Mouse (Mus musculus) MEL (cell line): ENCODE results near the gene Arl2bp. TPM values are rescaled to one million over a fixed set of nuclear protein-coding genes. Genes with fewer than 3 reads are reported as not detected.

Experiments
- DNase-seq: peaks from one replicate; pipeline ENCODE4 v3.0.0; 2011; ENCODE audit warnings: low read depth, low spot score
- H3K27ac ChIP-seq: 2 replicates; pipeline ENCODE4 v1.5.1; 2012; ENCODE audit warnings: low read depth, mild to moderate bottlenecking, control low read depth, low read length, moderate library complexity; ENCODE audit not compliant: control insufficient read depth
- H3K27me3 ChIP-seq, 2 experiments: fragments of 150-350 bp in 1 of 2; sonication (generic) in 1 of 2; 2 replicates each; pipeline ENCODE4 v1.6.1; 2012; ENCODE audit warnings: low read length in 2 of 2, mild to moderate bottlenecking in 2 of 2, improper control_type of control experiment in 1 of 2, moderate library complexity in 1 of 2; ENCODE audit not compliant: insufficient read depth in 2 of 2, control insufficient read depth in 1 of 2
- H3K36me3 ChIP-seq, 2 experiments: 2 replicates each; pipeline ENCODE4 v1.6.1; 2012 to 2014; ENCODE audit warnings: low read length in 2 of 2, improper control_type of control experiment in 1 of 2, inconsistent platforms in 1 of 2, mild to moderate bottlenecking in 1 of 2; ENCODE audit not compliant: insufficient read depth in 2 of 2, control insufficient read depth in 1 of 2
- H3K4me1 ChIP-seq, 2 experiments: fragments of 150-350 bp in 1 of 2; sonication (generic) in 1 of 2; 2 replicates each; pipeline ENCODE4 v1.6.1; 2012; ENCODE audit warnings: low read length in 2 of 2, improper control_type of control experiment in 1 of 2, mild to moderate bottlenecking in 1 of 2; ENCODE audit not compliant: insufficient read depth in 2 of 2, control insufficient read depth in 1 of 2
- H3K4me3 ChIP-seq, 2 experiments: fragments of 150-350 bp in 1 of 2; sonication (generic) in 1 of 2; 2 replicates each; pipeline ENCODE4 v1.5.1; 2012; ENCODE audit warnings: low read depth in 2 of 2, low read length in 2 of 2, mild to moderate bottlenecking in 2 of 2, moderate library complexity in 2 of 2, control low read depth in 1 of 2, improper control_type of control experiment in 1 of 2; ENCODE audit not compliant: control insufficient read depth in 1 of 2, insufficient read depth in 1 of 2
- H3K79me2 ChIP-seq: 2 replicates; pipeline ENCODE4 v1.6.1; 2012; ENCODE audit warnings: mild to moderate bottlenecking, low read length, moderate library complexity; ENCODE audit not compliant: control insufficient read depth, poor library complexity, insufficient read depth
- H3K9ac ChIP-seq: 2 replicates; pipeline ENCODE4 v1.6.1; 2012; ENCODE audit warnings: low read depth, mild to moderate bottlenecking, control low read depth, low read length, moderate library complexity; ENCODE audit not compliant: control insufficient read depth, poor library complexity, severe bottlenecking
- H3K9me3 ChIP-seq: fragments of 150-350 bp; sonication (generic); replicated peaks from 2 replicates; pipeline ENCODE4 v1.6.1; 2012; ENCODE audit warnings: mild to moderate bottlenecking, low read length, improper control_type of control experiment, moderate library complexity; ENCODE audit not compliant: insufficient read depth
- BHLHE40 ChIP-seq: IDR thresholded peaks from 2 replicates; pipeline ENCODE4 v1.6.1; 2012; ENCODE audit warnings: low read depth, mild to moderate bottlenecking, inconsistent platforms, low read length, improper control_type of control experiment, borderline replicate concordance
- CHD1 ChIP-seq: IDR thresholded peaks from 2 replicates; pipeline ENCODE4 v1.6.1; 2012; ENCODE audit warnings: low read depth, mild to moderate bottlenecking, inconsistent platforms, low read length, improper control_type of control experiment
- CTCF ChIP-seq, 3 experiments: IDR thresholded peaks in 2 of 3; conservative IDR thresholded peaks in 1 of 3; 2 replicates each; pipeline ENCODE4 v1.5.1; 2011 to 2012; ENCODE audit warnings: low read length in 3 of 3, low read depth in 2 of 3, mild to moderate bottlenecking in 2 of 3, improper control_type of control experiment in 1 of 3, inconsistent platforms in 1 of 3, mixed read lengths in 1 of 3, moderate library complexity in 1 of 3; ENCODE audit not compliant: control insufficient read depth in 1 of 3, insufficient read depth in 1 of 3, poor library complexity in 1 of 3, severe bottlenecking in 1 of 3
- ELF1 ChIP-seq: IDR thresholded peaks from 2 replicates; pipeline ENCODE4 v1.6.1; 2014; ENCODE audit warnings: low read depth, mild to moderate bottlenecking, inconsistent platforms, low read length, improper control_type of control experiment, moderate library complexity
- GABPA ChIP-seq: IDR thresholded peaks from 2 replicates; pipeline ENCODE4 v1.6.1; 2012; ENCODE audit warnings: low read depth, mild to moderate bottlenecking, inconsistent platforms, low read length, improper control_type of control experiment, moderate library complexity
- HCFC1 ChIP-seq: IDR thresholded peaks from 2 replicates; pipeline ENCODE4 v1.6.1; 2012; ENCODE audit warnings: low read depth, mild to moderate bottlenecking, inconsistent platforms, low read length, improper control_type of control experiment, moderate library complexity
- MAFK ChIP-seq: IDR thresholded peaks from 2 replicates; pipeline ENCODE4 v1.6.1; 2011; ENCODE audit warnings: low read depth, mild to moderate bottlenecking, low read length, improper control_type of control experiment, borderline replicate concordance
- MAZ ChIP-seq: IDR thresholded peaks from 2 replicates; pipeline ENCODE4 v1.6.1; 2012; ENCODE audit warnings: low read depth, mild to moderate bottlenecking, inconsistent platforms, low read length, improper control_type of control experiment
- MXI1 ChIP-seq: IDR thresholded peaks from 2 replicates; pipeline ENCODE4 v1.6.1; 2011; ENCODE audit warnings: mild to moderate bottlenecking, low read depth, low read length, improper control_type of control experiment
- MYC ChIP-seq: IDR thresholded peaks from 2 replicates; pipeline ENCODE4 v1.6.1; 2011; ENCODE audit warnings: low read depth, mild to moderate bottlenecking, low read length, improper control_type of control experiment, moderate library complexity
- NRF1 ChIP-seq: IDR thresholded peaks from 2 replicates; pipeline ENCODE4 v1.6.1; 2014; ENCODE audit warnings: low read depth, mild to moderate bottlenecking, inconsistent platforms, low read length, improper control_type of control experiment, moderate library complexity; ENCODE audit not compliant: poor library complexity, insufficient read depth, severe bottlenecking
- POLR2A ChIP-seq, 2 experiments: IDR thresholded peaks; 2 replicates each; pipeline ENCODE4 v1.6.1; 2011 to 2012; ENCODE audit warnings: low read length in 2 of 2, mild to moderate bottlenecking in 2 of 2, control low read depth in 1 of 2, improper control_type of control experiment in 1 of 2, low read depth in 1 of 2, moderate library complexity in 1 of 2; ENCODE audit not compliant: control insufficient read depth in 1 of 2, insufficient read depth in 1 of 2, poor library complexity in 1 of 2
- POLR2AphosphoS2 ChIP-seq: IDR thresholded peaks from 2 replicates; pipeline ENCODE4 v1.6.1; 2011; ENCODE audit warnings: low read length, improper control_type of control experiment
- RAD21 ChIP-seq: IDR thresholded peaks from 2 replicates; pipeline ENCODE4 v1.6.1; 2011; ENCODE audit warnings: mild to moderate bottlenecking, low read depth, low read length, improper control_type of control experiment
- RCOR1 ChIP-seq: IDR thresholded peaks from 2 replicates; pipeline ENCODE4 v1.6.1; 2012; ENCODE audit warnings: low read depth, mild to moderate bottlenecking, inconsistent platforms, low read length, improper control_type of control experiment
- SMC3 ChIP-seq: IDR thresholded peaks from 2 replicates; pipeline ENCODE4 v1.6.1; 2011; ENCODE audit warnings: low read depth, low read length, improper control_type of control experiment
- TBP ChIP-seq: IDR thresholded peaks from 2 replicates; pipeline ENCODE4 v1.8.0; 2011; ENCODE audit warnings: low read depth, low read length, improper control_type of control experiment
- TCF12 ChIP-seq: IDR thresholded peaks from 2 replicates; pipeline ENCODE4 v1.6.1; 2014; ENCODE audit warnings: low read depth, mild to moderate bottlenecking, inconsistent platforms, low read length, improper control_type of control experiment, moderate library complexity
- USF1 ChIP-seq: IDR thresholded peaks from 2 replicates; pipeline ENCODE4 v1.6.1; 2014; ENCODE audit warnings: low read depth, mild to moderate bottlenecking, inconsistent platforms, low read length, improper control_type of control experiment, moderate library complexity
- USF2 ChIP-seq, 2 experiments: IDR thresholded peaks; 2 replicates each; pipeline ENCODE4 v1.6.1; 2011 to 2012; ENCODE audit warnings: improper control_type of control experiment in 2 of 2, low read length in 2 of 2, borderline replicate concordance in 1 of 2, inconsistent platforms in 1 of 2, low read depth in 1 of 2, mild to moderate bottlenecking in 1 of 2; ENCODE audit not compliant: insufficient read depth in 1 of 2
- ZKSCAN1 ChIP-seq: IDR thresholded peaks from 2 replicates; pipeline ENCODE4 v1.6.1; 2012; ENCODE audit warnings: low read depth, mild to moderate bottlenecking, inconsistent platforms, low read length, improper control_type of control experiment, moderate library complexity
- ZMIZ1 ChIP-seq: IDR thresholded peaks from 2 replicates; pipeline ENCODE4 v1.6.1; 2012; ENCODE audit warnings: low read depth, mild to moderate bottlenecking, inconsistent platforms, low read length, improper control_type of control experiment, moderate library complexity
- ZNF384 ChIP-seq: IDR thresholded peaks from 2 replicates; pipeline ENCODE4 v1.6.1; 2012; ENCODE audit warnings: low read depth, mild to moderate bottlenecking, inconsistent platforms, low read length, improper control_type of control experiment
- polyA plus RNA-seq, 2 experiments: library from polyadenylated mRNA; stranded (reverse) in 1 of 2; unstranded in 1 of 2; fragments of >175 nt in 1 of 2; fragments of >200 nt in 1 of 2; gene quantifications; 2 replicates each; pipeline versions ENCODE4 v1.2.1 to v1.2.4; 2012; ENCODE audit warnings: low replicate concordance in 2 of 2, low read depth in 1 of 2; ENCODE audit not compliant: insufficient read length in 2 of 2, insufficient read depth in 1 of 2, missing spikeins in 1 of 2
- total RNA-seq: library from RNA; depleted of rRNA; stranded (reverse); fragments of 300-350 nt; gene quantifications from 2 replicates; pipeline ENCODE4 v1.2.3, GENCODE M21; 2012

The Arl2bp gene
- total and polyA plus RNA-seq, 3 experiments = 43.8 to 515 (median 96.1) TPM

- Histone ChIP-seq H3K4me1 (peaks cover 0 to 4% of the 10 kb centered on the region in 2 experiments; a peak in 1 of 4 replicates), H3K4me3 (no peak overlapping the region), H3K9me3 (no peaks in the 10 kb centered on the region), H3K9ac (no peak overlapping the region), H3K27ac (no peak overlapping the region), H3K36me3 (no peaks in the 10 kb centered on the region), H3K79me2 (no peaks in the 10 kb centered on the region), H3K27me3 (no peaks in the 10 kb centered on the region; a peak in 2 of 4 replicates)
- TF ChIP-seq POLR2AphosphoS2 = no peak
- TF ChIP-seq CHD1 = no peak
- no peak for TF ChIP-seq HCFC1
- no peak for TF ChIP-seq NRF1
- no peak for TF ChIP-seq TBP
- TF ChIP-seq TCF12 = no peak
- no peak for TF ChIP-seq SMC3
- TF ChIP-seq CTCF (IDR thresholded peaks at IDR 0.05 in 2 of 3, conservative IDR thresholded peaks at IDR 0.05 in 1 of 3; ENCODE audit: control insufficient read depth in 1 of 3, insufficient read depth in 1 of 3, low read depth in 2 of 3, low read length in 3 of 3, poor library complexity in 1 of 3, severe bottlenecking in 1 of 3) = no peak
- no peak for TF ChIP-seq POLR2A (IDR thresholded peaks at IDR 0.05; ENCODE audit: control insufficient read depth in 1 of 2, insufficient read depth in 1 of 2, low read depth in 1 of 2, low read length in 2 of 2, poor library complexity in 1 of 2)
- TF ChIP-seq MXI1 = no peak
- DNase-seq = no peak
Measured at GRCm38 (mm10) chr8:94699366-94699765, 33.0 kb downstream of the Arl2bp start.

DNA sequence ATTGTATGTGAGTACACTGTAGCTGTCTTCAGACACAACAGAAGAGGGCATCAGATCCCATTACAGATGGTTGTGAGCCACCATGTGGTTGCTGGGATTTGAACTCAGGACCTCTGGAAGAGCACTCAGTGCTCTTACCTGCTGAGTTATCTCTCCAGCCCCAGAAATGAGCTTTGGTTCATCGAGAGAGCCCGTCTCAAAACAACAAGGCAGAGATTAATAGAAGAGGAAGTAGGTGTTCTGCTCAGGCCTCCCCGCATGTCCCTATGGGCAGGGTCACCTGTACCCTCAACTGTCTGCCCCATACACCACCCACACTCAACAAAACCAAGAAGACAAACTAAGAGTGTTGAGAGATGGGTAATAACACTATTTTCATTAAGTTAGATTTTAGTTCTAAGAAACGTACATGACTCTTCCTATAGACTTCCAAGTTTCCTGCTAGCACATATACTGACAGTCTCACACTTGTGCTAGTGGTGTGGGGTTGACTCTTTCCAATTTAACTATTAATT is 34.1 kb downstream of the Arl2bp start:
- Histone ChIP-seq H3K9me3 (no peaks in the 10 kb centered on the region), H3K4me3 (no peak overlapping the region), H3K27ac (no peak overlapping the region), H3K4me1 (peaks cover 0 to 4% of the 10 kb centered on the region in 2 experiments; a peak in 2 of 4 replicates), H3K9ac (no peak overlapping the region), H3K27me3 (no peaks in the 10 kb centered on the region; a peak in 1 of 4 replicates), H3K79me2 (no peaks in the 10 kb centered on the region), H3K36me3 (no peaks in the 10 kb centered on the region)
- DNase-seq = peak; percentile 53
- peak; percentile 68 for TF ChIP-seq TBP
- no peak for TF ChIP-seq MAFK
- no peak for TF ChIP-seq ZKSCAN1
- no peak for TF ChIP-seq ZMIZ1
- no peak for TF ChIP-seq USF1

- Histone ChIP-seq H3K27me3 (no peaks in the 10 kb centered on the region), H3K27ac (no peak overlapping the region), H3K36me3 (no peaks in the 10 kb centered on the region), H3K9ac (no peak overlapping the region), H3K4me1 (peaks cover 0 to 4% of the 10 kb centered on the region in 2 experiments; a peak in 2 of 4 replicates), H3K79me2 (no peaks in the 10 kb centered on the region), H3K9me3 (no peaks in the 10 kb centered on the region), H3K4me3 (peak overlapping the region; percentile 20 to 77)
- DNase-seq = peak; percentile 71
- no peak for TF ChIP-seq USF2 (IDR thresholded peaks at IDR 0.05; ENCODE audit: borderline replicate concordance in 1 of 2, insufficient read depth in 1 of 2, low read depth in 1 of 2, low read length in 2 of 2)
- TF ChIP-seq POLR2AphosphoS2 = no peak
- no peak for TF ChIP-seq USF1
- 0 out of 2 replicates have a peak, but pooled peaks have one; percentile 13 for TF ChIP-seq ELF1
- no peak for TF ChIP-seq BHLHE40
- 0 out of 2 replicates have a peak, but pooled peaks have one; percentile 46 for TF ChIP-seq TBP
- no peak for TF ChIP-seq NRF1
- TF ChIP-seq ZNF384 = 0 out of 2 replicates have a peak, but pooled peaks have one; percentile 39
- TF ChIP-seq GABPA = no peak
- no peak for TF ChIP-seq MAZ
- no peak for TF ChIP-seq RAD21
- TF ChIP-seq RCOR1 = no peak
- no peak for TF ChIP-seq ZMIZ1
- TF ChIP-seq ZKSCAN1 = no peak
- no peak for TF ChIP-seq MYC
- TF ChIP-seq POLR2A (IDR thresholded peaks at IDR 0.05; ENCODE audit: control insufficient read depth in 1 of 2, insufficient read depth in 1 of 2, low read depth in 1 of 2, low read length in 2 of 2, poor library complexity in 1 of 2) = no peak
Measured at GRCm38 (mm10) chr8:94702156-94702555, 35.8 kb downstream of the Arl2bp start.
